Mouse (Mus musculus) urinary bladder, adult 2 months (tissue): ENCODE results near the gene Cyp4f18. TPM values are rescaled to one million over a fixed set of nuclear protein-coding genes. Genes with fewer than 3 reads are reported as not detected.
"Not testable (repeated sequence)": the region's sequence is repeated elsewhere in the genome, so short reads cannot be mapped to it uniquely, and the experiment has no call there.

Source experiments
- DNase-seq: peaks from one replicate; pipeline ENCODE4 v3.0.0; 2022; ENCODE audit warnings: low spot score
- polyA plus RNA-seq: library from polyadenylated mRNA; depleted of rRNA; stranded (reverse); fragments of >200 nt; gene quantifications from 2 replicates; pipeline ENCODE4 v1.2.3, GENCODE M21; 2012; rRNA removed

The Cyp4f18 gene
- polyA plus RNA-seq = 3.6 TPM in 2 replicates

- DNase-seq = no peak
Observed at GRCm38 (mm10) chr8:72009473-72009872, at the start of gene Cyp4f18. Gene Cyp4f18 (minus strand): TSS chr8:72009626.

GRCm38 (mm10) chr8:72057643-72058042 lies 48.2 kb upstream of the Cyp4f18 start:
- DNase-seq = not testable (repeated sequence)

DNA sequence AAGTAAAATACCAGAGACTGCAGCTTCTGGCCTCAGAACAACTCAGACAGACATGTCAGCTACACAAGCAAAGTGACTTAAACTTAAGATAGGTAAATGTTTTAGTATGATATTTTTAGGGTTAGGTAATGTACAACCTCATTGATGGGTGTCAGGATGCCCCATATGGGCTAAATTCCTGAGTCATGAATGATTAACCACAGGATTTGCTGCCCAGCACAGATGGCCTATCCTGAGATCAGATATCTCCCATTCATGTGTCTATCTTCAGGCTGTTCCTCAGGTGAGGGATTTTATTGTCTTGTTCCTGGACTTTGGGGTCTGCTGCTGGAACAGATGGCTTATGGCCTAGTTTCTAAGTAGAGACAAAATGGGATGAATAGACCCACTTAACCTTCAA lies 45.2 kb upstream of the Cyp4f18 start:
- DNase-seq = not testable (repeated sequence)

GRCm38 (mm10) chr8:72042493-72042892 lies 33.1 kb upstream of the Cyp4f18 start:
- no peak for DNase-seq

- not testable (repeated sequence) for DNase-seq
Observed at GRCm38 (mm10) chr8:72040918-72041317, 31.5 kb upstream of the Cyp4f18 start, which contains the start of gene Olfr372. Gene Olfr372 (plus strand): TSS chr8:72041218.

GRCm38 (mm10) chr8:72032926-72033325 lies 23.5 kb upstream of the Cyp4f18 start:
- DNase-seq = not testable (repeated sequence)

- DNase-seq = not testable (repeated sequence)
Observed at GRCm38 (mm10) chr8:72024886-72025285, 15.5 kb upstream of the Cyp4f18 start.

- no peak for DNase-seq
Observed at GRCm38 (mm10) chr8:72019816-72020215, 10.4 kb upstream of the Cyp4f18 start.

GRCm38 (mm10) chr8:72019022-72019421 lies 9.6 kb upstream of the Cyp4f18 start:
- not testable (repeated sequence) for DNase-seq

DNA sequence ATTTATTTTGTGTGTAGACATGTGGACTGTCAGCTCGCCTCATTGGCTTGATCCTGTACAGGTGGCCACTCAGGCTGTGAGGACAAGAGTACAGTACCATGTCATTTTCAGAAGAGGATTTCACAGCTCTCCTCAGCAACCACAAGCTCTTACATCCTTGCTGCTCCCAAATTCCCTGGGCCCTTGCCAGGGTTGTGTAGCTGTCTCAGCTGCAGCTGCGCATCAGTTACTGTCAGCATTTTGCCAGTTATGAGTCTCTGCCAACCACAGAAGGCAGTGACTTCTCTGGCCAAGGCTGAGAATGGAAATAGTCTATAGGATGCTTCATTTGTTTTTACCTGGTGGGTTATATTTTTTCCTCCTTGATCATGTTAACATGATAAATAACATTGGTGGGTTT lies 8.7 kb upstream of the Cyp4f18 start:
- DNase-seq = no peak

GRCm38 (mm10) chr8:72017339-72017738 lies 7.9 kb upstream of the Cyp4f18 start:
- DNase-seq = not testable (repeated sequence)

DNA sequence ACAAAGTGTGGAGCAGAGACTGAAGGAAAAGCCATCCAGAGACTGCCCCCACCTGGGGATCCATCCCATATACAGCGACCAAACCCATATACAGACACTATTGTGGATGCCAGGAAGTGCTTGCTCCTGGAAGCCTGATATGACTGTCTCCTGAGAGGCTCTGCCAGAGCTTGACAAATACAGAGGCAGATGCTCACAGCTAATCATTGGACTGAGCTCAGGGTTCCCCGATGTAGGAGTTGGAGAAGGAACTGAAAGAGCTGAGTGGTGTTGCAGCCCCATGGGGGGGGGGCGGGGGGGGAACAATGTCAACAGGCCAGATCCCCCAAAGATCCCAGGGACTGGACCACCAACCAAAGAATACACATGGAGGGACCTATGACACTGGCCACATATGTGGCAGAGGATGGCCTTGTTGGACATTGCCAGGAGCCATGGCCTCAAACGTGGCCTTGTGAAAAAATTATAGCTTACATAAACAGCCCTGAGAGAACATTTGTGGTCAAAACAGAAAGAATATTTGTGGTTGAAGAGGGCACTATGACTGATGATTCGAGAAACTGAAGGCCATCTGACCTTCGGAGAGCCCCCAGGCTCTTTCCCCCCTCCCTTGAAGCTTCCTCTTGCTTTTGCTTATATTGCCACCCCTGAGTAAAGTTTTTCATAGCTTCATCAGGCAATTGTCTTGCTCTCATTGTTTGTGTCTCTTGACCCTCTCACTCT lies 4.2 kb upstream of the Cyp4f18 start:
- DNase-seq = not testable (repeated sequence)

DNA sequence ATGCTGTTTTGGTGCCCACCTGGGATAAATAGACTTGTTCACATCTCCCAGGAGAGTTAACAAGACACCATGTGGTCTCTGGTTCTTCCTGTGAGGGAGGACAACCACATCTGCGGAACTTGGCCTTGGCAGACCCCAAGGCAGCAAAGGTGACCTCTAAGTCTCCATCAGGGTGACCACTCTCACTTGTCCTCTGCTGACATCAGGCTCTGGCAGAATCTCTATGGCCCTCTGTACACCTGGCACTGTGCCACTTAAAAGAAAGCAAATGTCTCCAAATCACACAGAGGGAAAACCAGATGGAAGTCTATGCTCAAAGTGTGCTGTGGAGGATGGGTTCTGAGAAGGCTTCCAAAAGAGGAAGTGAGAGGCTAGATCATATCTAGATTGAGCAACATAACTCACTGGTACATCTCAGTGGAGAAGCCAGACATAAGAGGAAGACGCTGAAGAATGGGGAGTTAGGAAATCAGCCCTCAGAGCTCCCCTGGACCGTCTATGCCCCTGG lies 1.2 kb downstream of the Cyp4f18 start:
- no peak for DNase-seq

DNA sequence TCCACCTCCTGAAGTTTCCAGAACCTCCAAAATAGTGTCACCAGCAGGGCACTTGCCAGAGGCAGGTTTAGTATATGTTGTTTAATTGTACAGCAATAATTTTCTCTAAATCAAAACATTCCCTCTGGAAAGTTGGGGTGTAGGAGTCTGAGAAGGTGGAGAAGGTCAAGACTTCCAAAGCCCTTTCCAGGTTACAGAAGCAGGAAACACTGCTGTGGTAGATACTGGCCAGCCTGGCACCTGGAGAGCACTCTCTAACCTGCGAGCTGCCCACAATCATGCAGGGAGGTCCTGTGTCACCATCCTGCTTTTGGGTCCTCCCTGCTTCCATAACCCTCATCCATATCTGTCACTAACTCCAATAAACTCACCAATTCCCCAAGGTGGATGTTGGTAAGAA lies 2.7 kb downstream of the Cyp4f18 start:
- no peak for DNase-seq

DNA sequence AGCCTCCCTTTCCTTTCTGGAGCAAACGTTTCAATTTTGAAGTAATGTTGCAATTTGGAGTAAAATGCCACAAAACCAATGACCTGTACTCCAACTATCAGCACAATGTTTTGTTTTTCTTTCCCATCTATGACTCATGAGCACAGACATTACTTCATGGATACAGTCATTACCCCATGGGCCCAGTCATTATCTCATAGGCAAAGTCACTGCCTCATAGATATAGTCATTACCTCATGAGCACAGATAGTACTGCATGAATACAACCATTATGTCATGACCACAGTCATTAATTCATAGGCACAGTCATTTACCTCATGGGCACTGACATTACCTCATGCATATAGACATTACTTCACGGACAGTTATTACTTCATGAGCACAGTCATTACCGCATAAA lies 3.5 kb downstream of the Cyp4f18 start:
- DNase-seq = no peak

GRCm38 (mm10) chr8:72002942-72003341 lies 6.5 kb downstream of the Cyp4f18 start:
- DNase-seq = no peak

DNA sequence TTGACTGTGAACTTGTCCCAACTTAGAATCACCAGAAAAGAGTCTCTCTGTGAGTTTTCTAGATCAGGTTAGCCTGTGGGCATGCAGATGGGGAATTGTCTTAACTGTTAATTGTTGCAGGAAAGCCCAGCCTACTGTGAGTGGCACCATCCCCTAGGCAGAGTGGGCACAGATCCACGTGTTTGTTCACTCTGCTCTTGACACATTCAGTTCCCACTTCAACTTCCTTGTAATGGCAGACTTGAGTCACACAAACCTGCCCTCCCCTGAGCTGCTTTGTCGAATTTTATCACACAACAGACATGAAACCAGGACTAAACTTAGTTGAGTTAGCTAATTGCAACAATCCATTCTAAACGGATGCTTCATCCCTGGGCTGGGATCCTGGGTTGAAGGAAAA lies 9.2 kb downstream of the Cyp4f18 start:
- no peak for DNase-seq

DNA sequence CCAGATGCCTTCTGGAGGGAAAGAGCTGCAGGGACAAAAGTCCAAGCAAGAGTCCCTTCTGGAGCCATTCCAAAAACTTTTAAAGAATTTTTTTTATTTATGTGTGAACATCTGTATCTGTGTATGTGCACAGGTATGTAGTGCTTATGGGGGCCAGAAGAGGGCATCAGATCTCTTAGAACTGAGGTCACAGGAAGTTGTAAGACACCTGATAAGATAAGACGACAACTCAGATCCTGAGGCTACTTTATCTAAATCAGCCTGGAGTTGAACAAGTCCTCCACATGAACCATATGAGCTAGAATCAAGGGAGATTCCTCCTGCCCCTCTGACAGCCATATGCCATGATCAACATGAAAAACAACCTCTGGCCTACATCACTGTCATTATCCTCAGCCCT lies 10.0 kb downstream of the Cyp4f18 start:
- DNase-seq = no peak

GRCm38 (mm10) chr8:71988867-71989599 lies 20.4 kb downstream of the Cyp4f18 start:
- DNase-seq = no peak

DNA sequence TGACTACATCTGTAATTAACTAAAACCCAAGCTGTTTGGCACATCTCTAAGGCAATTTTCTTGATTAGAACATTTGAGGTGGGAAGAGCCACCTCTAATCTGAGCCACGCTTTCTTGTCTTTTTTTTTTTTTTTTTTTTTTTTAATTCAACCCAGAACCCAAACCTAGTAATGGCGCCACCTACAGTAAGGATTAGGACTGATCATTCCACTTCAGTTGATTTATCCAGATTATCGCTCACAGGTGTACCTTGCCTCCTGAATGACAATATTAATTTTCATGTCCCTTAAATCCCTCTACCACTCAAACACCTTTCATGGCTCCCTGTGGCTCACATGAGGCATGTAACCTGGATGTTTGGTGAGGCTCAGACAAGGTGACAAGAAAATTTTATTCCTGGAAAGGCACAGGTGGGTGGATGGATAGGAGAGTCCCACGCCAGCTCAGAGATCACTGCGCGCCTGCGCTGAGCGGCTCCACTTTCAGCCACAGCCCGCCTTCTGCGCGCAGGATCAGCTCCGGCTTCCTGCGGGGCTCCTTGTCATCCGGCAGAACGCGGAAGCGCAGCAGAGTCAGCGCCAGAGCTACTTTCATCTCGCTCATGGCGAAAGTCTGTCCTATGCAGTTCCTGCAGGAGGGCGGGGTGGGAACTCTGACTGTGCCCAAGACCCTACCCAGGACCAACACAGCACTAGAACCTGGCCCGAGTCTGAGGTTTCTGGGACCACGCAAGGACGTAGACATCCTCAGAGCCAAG lies 21.1 kb downstream of the Cyp4f18 start:
- peak; percentile 53 for DNase-seq

GRCm38 (mm10) chr8:71984601-71985000 lies 24.8 kb downstream of the Cyp4f18 start:
- no peak for DNase-seq

DNA sequence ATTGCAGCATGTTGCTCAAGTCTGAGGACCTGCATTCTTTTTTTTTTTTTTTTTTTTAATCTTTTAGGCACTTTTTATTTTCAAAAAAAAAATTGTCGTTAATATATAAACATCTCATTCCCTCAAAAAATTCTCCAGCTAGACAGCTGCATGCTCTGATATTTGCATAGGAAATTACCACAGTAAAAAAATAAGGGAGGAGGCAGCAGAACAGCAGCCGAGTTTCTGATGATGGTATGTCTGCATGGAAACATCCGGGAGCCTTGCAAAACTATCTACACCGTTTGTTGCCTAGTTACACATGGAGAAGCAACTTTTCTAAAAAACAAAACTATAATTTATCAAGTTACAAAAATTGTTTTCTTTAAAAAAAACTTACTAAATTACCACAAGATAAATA lies 28.0 kb downstream of the Cyp4f18 start:
- DNase-seq = no peak
